Mouse (Mus musculus): ENCODE data around the gene Il34. TPM values are rescaled to one million over a fixed set of nuclear protein-coding genes. Genes with fewer than 3 reads are reported as not detected.
A peak's percentile ranks its signal among the peaks of the same experiment; 100 is the strongest.

Gene Il34
- total and polyA plus RNA-seq, 3 experiments: 3.3 to 15.3 (median 5.3) TPM

DNA sequence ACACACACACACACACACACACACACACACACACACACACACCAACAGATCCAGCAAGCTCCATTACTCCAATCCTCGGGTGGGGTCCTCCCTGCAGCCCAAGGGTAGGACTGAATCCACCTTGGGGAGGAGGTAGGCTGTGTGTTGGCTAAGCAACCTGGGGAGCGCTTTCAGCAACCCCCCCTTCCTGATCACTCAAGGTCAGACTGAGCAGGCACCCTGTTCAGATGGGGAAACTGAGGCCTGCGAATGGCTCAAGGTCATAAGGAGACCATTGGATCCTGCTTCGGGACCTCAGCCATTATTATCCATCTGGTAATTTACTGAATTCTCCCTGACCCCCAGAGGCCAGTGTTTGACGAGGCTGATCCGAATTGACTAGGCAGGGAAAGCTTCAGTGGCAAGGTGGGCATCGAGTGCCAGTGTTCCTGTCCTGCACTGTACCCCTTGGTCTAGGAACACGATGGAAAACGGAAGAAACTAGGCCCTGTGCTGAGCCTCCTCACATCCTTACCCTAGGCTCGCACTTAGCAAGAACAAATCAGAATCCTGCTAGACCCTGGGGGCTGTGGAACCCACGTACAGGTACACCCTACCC is 83.2 kb downstream of the Il34 start:
- no peaks in the 10 kb centered on the region for H3K36me3 ChIP-seq (ENCODE audit: control insufficient read depth, insufficient read depth, low read length)
- intact Hi-C loops (cut with DNase I): no loop called here
- no peaks in the 10 kb centered on the region for H3K27me3 ChIP-seq (ENCODE audit: control insufficient read depth, insufficient read depth, low read length)
- no peaks in the 10 kb centered on the region for H3K79me2 ChIP-seq (replicated peaks; ENCODE audit: control insufficient read depth, insufficient read depth, low read length)
- 43% methylated on average over 11 of the region's 11 CpGs for WGBS
- H3K4me3 ChIP-seq: peak overlapping the region; percentile 38; the same call in 1 of the 2 replicates
- peaks cover 19% of the 10 kb centered on the region for H3K4me1 ChIP-seq (ENCODE audit: control insufficient read depth, insufficient read depth, low read length)
- peak overlapping the region; percentile 90 for H3K9ac ChIP-seq (ENCODE audit: low read depth, low read length)
- TF ChIP-seq POLR2A (IDR thresholded peaks at IDR 0.05; ENCODE audit: insufficient read depth, low read depth, low read length) (no peak), CTCF (IDR thresholded peaks at IDR 0.05) (no peak), EP300 (IDR thresholded peaks at IDR 0.05; ENCODE audit: insufficient read depth, low read depth, low read length) (no peak)
- DNase-seq: no peak
- no peak overlapping the region; the same call in 1 of the 2 replicates for H3K27ac ChIP-seq

DNA sequence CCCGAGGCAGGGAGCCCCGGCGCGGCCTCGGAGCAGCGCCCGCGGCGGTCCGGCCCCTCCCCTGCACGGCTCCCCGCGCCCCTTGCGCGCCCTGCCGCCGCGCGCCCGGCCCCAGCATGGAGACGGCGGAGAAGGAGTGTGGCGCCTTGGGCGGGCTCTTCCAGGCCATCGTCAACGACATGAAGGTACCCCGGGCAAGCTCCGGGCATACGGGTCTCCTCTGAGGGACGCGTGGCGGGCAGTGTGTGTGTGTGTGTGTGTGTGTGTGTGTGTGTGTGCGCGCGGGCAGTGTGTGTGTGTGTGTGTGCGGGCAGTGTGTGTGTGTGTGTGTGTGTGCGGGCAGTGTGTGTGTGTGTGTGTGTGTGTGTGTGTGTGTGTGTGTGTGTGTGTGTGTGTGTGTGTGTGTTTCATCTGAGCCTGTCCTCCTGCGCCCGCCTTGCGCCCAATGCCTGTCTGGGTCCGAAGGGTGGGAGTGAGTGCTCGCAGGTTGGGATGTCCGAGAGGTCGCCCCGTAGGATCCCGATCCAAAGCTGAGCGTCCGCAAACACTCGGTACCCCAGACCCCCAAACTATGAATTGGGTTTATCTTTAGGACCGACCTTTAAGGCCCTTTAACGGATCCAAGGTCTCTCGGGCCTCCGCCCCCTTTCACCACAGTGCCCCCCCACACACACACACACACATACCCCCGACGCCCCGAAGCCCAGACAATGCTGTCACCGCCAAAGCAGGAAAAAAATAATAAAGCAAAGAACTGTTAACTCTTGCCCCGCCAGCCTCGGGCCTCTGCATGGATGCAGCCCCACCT is 83.9 kb downstream of the Il34 start:
- Histone ChIP-seq H3K4me3 (peak overlapping the region; percentile 60), H3K27me3 (ENCODE audit: control insufficient read depth, insufficient read depth, low read length) (no peaks in the 10 kb centered on the region), H3K36me3 (ENCODE audit: control insufficient read depth, insufficient read depth, low read length) (no peaks in the 10 kb centered on the region), H3K9ac (ENCODE audit: low read depth, low read length) (peak overlapping the region; percentile 90), H3K79me2 (replicated peaks; ENCODE audit: control insufficient read depth, insufficient read depth, low read length) (no peaks in the 10 kb centered on the region), H3K27ac (peak overlapping the region; percentile 72), H3K4me1 (ENCODE audit: control insufficient read depth, insufficient read depth, low read length) (peaks cover 19% of the 10 kb centered on the region)
- TF ChIP-seq EP300 (IDR thresholded peaks at IDR 0.05; ENCODE audit: insufficient read depth, low read depth, low read length) (no peak), POLR2A (IDR thresholded peaks at IDR 0.05; ENCODE audit: insufficient read depth, low read depth, low read length) (no peak), CTCF (IDR thresholded peaks at IDR 0.05) (no peak)
- intact Hi-C loops (cut with DNase I): loop anchor here (2.0 kb wide), 1 partner anchor 51 kb away; no protein-coding TSS in a partner anchor
- WGBS: 1% methylated on average over 38 of the region's 59 CpGs
- peak in 1 of 2 experiments; percentile 74 for DNase-seq

GRCm38 (mm10) chr8:110720685-110721598 is 84.8 kb downstream of the Il34 start, which contains the start of gene Mtss1l:
Gene Mtss1l, plus strand, starts transcription at chr8:110721476.
- Histone ChIP-seq H3K4me1 (ENCODE audit: control insufficient read depth, insufficient read depth, low read length) (peaks cover 26% of the 10 kb centered on the region), H3K27ac (peak within 1 kb of the TSS; percentile 77), H3K27me3 (ENCODE audit: control insufficient read depth, insufficient read depth, low read length) (no peaks in the 10 kb centered on the region), H3K79me2 (replicated peaks; ENCODE audit: control insufficient read depth, insufficient read depth, low read length) (no peaks in the 10 kb centered on the region), H3K4me3 (peak within 1 kb of the TSS; percentile 60), H3K9ac (ENCODE audit: low read depth, low read length) (peak within 1 kb of the TSS; percentile 90), H3K36me3 (ENCODE audit: control insufficient read depth, insufficient read depth, low read length) (no peaks in the 10 kb centered on the region)
- TF ChIP-seq POLR2A (IDR thresholded peaks at IDR 0.05; ENCODE audit: insufficient read depth, low read depth, low read length) (0 out of 2 replicates have a peak, but pooled peaks have one; percentile 10), EP300 (IDR thresholded peaks at IDR 0.05; ENCODE audit: insufficient read depth, low read depth, low read length) (0 out of 2 replicates have a peak, but pooled peaks have one; percentile 12), CTCF (IDR thresholded peaks at IDR 0.05) (no peak)
- 10% methylated on average over 62 of the region's 75 CpGs for WGBS
- DNase-seq: peak; percentile 86
- intact Hi-C loops (cut with DNase I): loop anchor here (2.0 kb wide), 1 partner anchor 50 kb away; no protein-coding TSS in a partner anchor

- Histone ChIP-seq H3K27ac (peak overlapping the region; percentile 77), H3K9ac (ENCODE audit: low read depth, low read length) (no peak overlapping the region), H3K36me3 (ENCODE audit: control insufficient read depth, insufficient read depth, low read length) (no peaks in the 10 kb centered on the region), H3K79me2 (replicated peaks; ENCODE audit: control insufficient read depth, insufficient read depth, low read length) (no peaks in the 10 kb centered on the region), H3K4me3 (no peak overlapping the region), H3K4me1 (ENCODE audit: control insufficient read depth, insufficient read depth, low read length) (peaks cover 29% of the 10 kb centered on the region), H3K27me3 (ENCODE audit: control insufficient read depth, insufficient read depth, low read length) (no peaks in the 10 kb centered on the region)
- DNase-seq: no peak
- 74% methylated on average over 6 of the region's 6 CpGs for WGBS
- intact Hi-C loops (cut with DNase I): loop anchor here (2.0 kb wide), 1 partner anchor 49 kb away; no protein-coding TSS in a partner anchor
- TF ChIP-seq CTCF (IDR thresholded peaks at IDR 0.05) (no peak), EP300 (IDR thresholded peaks at IDR 0.05; ENCODE audit: insufficient read depth, low read depth, low read length) (no peak)
Measured at GRCm38 (mm10) chr8:110719898-110720653, 85.6 kb downstream of the Il34 start.

All from heart, adult 2 months (tissue).